Mouse (Mus musculus): ENCODE data around the gene Crk. TPM values are rescaled to one million over a fixed set of nuclear protein-coding genes. Genes with fewer than 3 reads are reported as not detected.
A peak's percentile ranks its signal among the peaks of the same experiment; 100 is the strongest.

The Crk gene
- 58.0 and 64.6 TPM in 2 replicates for polyA plus RNA-seq (2015; fragmentation: Nextera tagmentation; extraction: Ambion mirVana)

DNA sequence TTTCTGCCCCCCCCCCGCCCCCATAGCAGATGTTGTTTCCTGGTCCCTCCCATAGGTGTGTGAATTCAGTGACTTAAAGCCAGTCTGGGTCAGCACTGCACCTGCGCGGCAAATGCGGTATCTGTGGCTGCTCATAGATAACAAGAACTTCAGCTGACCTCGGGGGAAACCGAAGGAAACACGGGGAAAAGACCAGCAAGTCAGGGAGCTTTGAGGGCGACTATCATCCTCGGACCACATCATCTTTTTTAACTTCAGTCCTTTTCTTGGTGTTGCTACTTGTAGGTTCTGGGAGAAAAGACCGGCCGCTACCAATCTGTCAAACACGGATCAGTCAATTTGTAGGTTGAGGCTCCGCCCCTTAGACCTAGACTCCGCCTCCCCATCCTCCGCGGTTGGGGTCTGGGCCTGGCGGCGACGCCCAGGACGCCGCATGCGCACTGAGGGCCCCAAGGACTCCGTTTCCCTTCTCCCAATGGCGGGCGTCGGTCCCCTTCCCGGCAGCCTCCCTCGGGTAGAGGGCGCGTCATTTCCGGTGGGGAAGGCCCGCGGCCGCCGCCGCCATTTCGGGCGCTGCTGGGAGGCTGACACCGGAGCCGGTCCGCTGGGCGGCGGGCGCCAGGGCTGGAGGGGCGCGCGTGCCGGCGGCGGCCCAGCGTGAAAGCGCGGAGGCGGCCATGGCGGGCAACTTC, at the start of gene Crk:
TSS of gene Crk (plus strand) at position 513 of the 692 bp plus-strand sequence.
- DNase-seq (ENCODE audit: low spot score), result peak; percentile 99

DNA sequence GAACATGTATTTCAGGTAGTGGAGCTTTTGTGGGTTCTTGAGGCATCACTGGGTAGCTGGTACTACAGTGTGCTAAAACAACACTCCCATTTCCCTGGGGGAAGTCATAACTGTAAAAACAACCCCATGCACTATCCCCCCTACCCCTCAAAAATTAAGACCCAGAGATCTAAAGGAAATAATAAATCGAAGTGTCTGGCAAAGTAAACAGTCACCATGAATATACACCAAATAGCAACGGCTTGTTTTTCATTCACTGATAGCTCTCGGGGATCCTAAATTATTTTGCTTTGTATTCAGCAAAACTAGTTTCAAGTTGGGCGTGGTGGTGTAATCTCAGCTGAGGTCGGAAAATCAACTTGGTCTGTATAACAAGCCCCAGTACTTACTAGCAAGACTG, 49.0 kb upstream of the Crk start:
- no peak for DNase-seq (ENCODE audit: low spot score)

DNA sequence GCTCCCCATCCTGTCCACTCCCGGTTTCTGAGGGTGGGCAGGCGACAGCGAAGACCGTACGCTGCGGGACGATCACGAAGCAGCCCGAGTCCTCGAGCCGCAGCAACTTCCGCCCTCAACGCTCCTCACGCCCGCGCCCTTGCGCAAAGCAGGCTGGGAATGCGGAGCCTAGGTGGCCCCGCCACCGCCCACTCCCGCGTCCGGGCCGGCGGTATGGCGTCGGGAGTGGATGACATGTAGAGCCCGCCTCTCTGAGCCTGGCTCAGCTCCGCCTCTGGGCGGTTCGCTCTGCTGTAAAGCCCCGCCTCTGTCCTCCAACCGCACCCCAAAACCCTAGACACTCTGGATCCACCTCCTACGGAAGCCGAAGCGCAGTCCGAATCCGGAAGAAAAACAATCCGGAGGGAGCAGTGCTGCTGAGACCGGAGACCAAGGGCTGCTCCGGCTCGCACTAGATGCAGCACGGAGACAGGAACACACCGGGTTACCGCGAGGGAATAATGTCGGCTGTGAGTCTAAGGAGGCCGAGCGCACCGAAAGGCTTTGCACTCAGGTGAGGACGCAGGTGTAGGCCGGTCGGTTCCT, 48.3 kb upstream of the Crk start, which contains the start of gene Inpp5k:
TSS of gene Inpp5k (plus strand) at position 344 of the 585 bp plus-strand sequence.
- DNase-seq (ENCODE audit: low spot score), result peak; percentile 99

DNA sequence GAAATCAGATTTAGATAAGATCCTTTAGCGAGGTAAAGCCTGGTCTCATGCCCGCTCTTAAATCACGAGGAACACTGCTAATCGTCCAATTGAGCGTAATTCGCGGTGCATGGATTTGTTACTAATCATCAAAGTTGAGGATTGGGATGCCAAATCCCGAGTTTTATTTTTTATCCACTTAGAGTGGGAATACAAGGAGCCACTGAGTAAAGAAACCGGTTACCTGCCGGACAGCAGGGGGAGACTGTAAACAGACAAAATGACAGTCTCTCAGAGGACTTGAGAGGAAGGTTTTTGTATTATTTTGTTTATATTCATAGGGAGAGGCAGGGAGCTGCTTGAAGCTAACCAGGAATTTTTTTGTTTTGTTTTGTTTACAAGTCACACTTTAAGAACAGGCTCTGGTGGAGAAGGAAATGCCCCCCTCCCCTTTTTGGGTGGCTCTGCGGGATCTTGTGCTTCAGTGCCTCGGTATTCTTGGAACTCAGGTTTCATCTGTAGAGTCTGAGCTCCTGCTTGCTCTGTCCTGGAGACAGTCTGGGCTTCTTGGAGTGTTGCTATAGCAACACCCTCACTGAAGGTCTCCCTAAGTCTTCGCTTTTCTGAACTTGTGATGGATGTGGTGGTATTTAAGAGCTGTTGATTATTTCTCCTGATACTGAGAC, 47.4 kb upstream of the Crk start:
- peak; percentile 53 for DNase-seq (ENCODE audit: low spot score)

- DNase-seq (ENCODE audit: low spot score), result no peak
Observed at GRCm38 (mm10) chr11:75632921-75633320, 46.1 kb upstream of the Crk start.

GRCm38 (mm10) chr11:75634801-75635200, 44.3 kb upstream of the Crk start:
- DNase-seq (ENCODE audit: low spot score), result no peak

DNA sequence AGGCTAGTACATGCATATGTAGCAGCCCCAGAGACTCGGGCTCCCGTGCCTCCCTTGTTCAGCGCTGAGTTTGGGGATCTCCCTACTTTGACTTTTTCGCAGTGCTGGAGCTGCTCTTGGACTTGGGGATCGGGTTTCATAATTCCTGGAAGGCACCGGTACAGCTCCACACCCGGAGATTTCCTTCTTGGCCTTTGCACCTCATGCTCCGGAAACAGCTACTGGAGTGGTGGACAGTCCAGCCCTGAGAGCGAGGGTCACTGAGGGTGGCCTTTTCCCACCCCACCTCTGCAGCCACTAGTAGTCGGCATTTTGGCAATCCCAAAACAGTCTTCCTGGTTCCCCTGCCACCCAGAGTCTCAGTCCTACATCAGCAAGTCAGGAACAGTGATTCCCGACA, 43.7 kb upstream of the Crk start:
- DNase-seq (ENCODE audit: low spot score), result no peak

DNA sequence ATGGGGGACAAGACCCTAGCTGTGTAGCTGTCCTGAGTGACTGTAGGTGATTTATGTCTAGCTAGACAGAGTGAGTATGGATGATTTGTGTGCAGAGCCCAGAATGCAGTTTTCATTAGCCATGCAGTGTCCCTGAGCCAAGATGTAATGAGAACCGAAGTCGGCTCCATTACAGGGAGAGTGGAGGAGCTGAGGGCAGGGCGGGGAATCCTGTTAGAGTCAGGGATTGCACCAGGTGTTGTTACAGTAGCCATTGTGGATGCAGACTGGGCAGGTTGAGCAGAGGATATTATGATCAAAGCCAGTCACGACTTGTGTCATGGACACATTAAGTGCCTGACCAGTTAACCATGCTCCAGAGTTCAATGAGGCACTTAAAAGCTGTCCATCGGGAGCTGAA, 35.7 kb upstream of the Crk start:
- DNase-seq (ENCODE audit: low spot score), result no peak

DNA sequence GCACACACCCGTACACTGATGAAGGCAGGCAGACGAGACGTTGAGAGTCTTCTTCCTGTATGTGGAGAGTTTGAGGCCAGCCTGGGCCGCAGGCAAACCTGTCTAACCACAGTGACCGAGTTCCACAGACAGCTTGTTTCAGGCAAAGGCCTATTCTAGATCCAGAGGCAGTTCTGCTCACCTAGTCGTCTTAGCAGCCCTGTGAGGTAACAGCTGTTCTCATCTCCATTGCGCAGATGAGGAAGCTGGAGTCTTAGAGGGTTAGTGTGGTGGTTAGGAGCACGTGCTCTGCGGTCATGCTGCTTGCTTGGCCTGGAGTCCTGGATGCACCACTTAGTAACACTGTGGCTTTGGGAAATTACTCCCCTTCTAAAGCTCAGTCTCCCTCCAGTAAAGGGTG, 34.4 kb upstream of the Crk start:
- DNase-seq (ENCODE audit: low spot score), result peak; percentile 71

DNA sequence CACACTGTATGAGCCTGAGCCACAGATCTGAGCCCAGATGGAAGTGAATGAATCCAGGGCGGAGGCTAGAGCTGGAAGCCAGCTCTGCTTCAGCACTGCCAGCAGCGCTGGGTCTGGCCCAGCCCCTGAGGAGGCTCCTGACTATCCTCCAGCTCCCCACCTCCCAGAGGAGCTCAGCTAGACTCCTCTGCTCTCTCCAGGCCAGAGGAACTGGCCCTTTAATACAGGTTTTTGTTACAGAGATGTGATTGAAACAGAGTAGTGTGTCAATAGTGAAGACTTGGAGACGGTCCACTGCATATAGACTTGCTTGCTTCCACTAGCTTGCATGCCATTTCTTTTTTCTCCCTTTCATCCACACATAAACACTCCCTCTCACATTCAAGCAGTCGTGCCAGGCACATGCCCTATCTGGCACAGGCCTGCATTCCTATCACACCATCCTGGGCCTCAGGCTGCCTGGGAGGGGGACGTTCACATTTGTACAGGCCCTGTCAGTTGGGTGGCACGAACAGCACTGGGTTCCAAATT, 31.3 kb upstream of the Crk start:
- DNase-seq (ENCODE audit: low spot score), result no peak

DNA sequence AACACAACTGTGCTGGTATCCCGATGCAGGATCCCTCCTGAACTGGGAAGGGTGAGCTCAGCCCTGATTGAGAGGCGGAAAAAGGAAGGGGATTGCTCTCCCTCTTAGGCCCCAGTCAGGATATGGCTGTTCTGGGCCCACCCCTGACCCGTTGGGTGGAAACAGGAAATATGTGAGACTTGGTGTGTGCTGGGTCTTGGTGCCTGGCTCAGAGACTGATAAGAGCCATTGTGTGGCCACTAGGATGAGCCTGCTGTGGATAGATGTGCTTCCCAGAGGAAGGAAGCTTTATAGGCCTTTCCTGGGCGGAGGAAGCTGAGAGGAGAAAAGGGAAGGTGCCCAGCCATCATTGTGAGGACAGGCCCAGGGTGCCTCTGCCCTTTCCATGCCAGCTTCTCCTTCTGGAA, 29.9 kb upstream of the Crk start:
- DNase-seq (ENCODE audit: low spot score), result no peak

GRCm38 (mm10) chr11:75650311-75650710, 28.7 kb upstream of the Crk start, which contains the start of gene Myo1c:
TSS of gene Myo1c (plus strand) at chr11:75650504.
- no peak for DNase-seq (ENCODE audit: low spot score)

DNA sequence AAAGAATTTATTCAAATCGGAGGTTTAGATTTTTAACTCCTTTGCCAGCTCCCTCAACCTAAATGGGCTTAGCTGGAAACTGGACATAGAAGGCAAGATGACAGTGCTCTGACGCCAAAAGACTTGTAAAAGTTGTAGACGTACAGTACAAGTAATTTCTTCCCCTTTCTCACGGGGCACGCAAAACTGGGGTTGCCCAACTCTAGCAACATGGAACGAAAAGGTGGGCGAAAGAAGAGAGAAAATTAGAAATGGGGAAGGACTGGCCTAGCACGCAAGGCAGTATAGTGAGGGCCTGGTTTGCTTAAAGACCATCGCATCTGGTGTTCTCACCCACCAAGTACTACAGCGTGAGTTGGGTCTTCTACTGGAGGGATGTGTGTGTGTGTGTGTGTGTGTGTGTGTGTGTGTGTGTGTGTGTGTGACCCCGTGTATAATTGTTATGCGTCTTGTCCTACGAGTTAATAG, 28.1 kb upstream of the Crk start:
- no peak for DNase-seq (ENCODE audit: low spot score)

- DNase-seq (ENCODE audit: low spot score), result peak; percentile 59
Observed at GRCm38 (mm10) chr11:75651426-75652221, 27.4 kb upstream of the Crk start.

DNA sequence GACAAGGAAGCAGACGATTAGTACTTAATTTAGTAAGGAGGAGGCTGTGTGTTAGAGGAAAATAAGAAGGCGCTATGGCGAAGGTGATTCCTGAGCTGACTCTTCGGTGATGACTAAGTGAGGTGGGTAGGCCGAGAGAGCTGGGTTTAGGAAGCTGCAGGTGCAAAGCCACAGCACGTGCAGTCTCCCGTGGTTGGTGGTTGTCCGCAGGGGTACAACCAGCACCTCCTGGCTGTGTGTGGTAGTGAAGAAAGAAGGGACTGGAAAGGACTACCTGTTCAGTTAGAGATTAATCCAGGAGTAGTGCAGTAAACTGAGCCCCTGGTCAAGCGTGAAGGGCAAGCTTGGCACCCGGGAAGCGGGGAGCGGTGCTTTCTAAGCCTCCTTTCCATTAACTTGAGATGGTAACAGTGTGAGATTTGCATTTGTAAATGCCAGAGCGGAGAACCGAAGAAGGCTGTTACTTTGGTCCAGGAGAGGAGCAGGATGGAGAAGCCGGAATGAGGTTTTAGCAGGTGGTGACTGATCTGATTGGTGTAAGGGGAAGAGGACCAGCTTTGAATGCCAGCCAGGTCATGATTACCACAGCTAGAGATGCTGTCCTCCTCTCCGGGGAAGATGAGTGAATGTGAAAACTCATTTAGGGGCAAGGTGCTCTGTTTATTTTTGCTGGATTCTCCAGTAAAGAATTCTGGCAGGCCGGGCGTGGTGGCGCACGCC, 26.7 kb upstream of the Crk start:
- peak; percentile 72 for DNase-seq (ENCODE audit: low spot score)

DNA sequence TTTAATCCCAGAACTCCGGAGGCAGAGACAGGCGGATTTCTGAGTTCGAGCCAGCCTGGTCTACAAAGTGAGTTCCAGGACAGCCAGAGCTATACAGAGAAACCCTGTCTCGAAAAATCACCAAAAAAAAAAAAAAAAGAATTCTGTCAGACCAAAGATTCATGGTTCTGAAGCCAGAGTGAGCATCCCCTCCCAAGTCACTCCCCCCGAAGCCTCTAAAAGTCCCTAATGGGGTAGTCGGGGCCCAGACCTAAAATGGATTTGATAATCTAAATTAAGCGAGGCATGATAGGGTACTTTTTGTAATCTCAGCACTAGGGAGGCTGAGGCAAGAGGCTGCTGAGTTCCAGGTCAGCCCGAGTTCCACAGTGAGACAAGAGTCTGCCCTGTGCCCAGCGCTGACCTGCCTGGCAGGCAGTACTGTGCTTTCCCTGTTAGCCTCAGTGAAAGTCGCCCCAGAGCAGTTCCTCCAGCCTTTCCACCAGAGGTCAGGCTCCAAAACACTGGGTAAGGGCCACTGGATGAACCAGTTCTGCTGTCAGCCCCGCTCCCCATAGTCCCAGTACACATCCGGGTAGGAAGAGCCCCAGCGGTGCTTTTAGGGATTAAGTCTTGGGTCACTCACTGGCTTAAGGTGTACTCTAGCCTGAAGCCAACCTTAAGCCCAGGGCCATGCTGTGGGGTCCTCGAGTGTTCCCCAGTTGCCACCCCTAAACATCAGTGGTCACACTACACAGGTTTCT, 25.9 kb upstream of the Crk start:
- DNase-seq (ENCODE audit: low spot score), result no peak

- DNase-seq (ENCODE audit: low spot score), result peak; percentile 78
Observed at GRCm38 (mm10) chr11:75653781-75654470, 25.1 kb upstream of the Crk start.

- peak; percentile 69 for DNase-seq (ENCODE audit: low spot score)
Observed at GRCm38 (mm10) chr11:75654471-75655390, 24.3 kb upstream of the Crk start.
